Mouse (Mus musculus) kidney, adult 2 months (tissue): Measurements from ENCODE around the gene Magi2.

ENCODE experiments used
- CTCF ChIP-seq: fragments of 200-500 bp; conservative IDR thresholded peaks from 2 replicates; pipeline ENCODE4 v1.5.1; 2011; ENCODE audit warnings: low read depth, mild to moderate bottlenecking, control low read depth, low read length, moderate library complexity, mixed read lengths; ENCODE audit not compliant: insufficient read depth, insufficient read length
- POLR2A ChIP-seq: fragments of 200-500 bp; IDR thresholded peaks from one replicate; pipeline ENCODE4 v1.6.1; 2011; ENCODE audit warnings: low read depth, low read length, control low read depth

- TF ChIP-seq POLR2A (no peak), CTCF (no peak)
These were observed 1420.1 kb downstream of the Magi2 start for GRCm38 (mm10) chr5:20646947-20647346.
